Mouse (Mus musculus): ENCODE results near the gene B9d2. TPM values are rescaled to one million over a fixed set of nuclear protein-coding genes. Genes with fewer than 3 reads are reported as not detected.
A peak's percentile ranks its signal among the peaks of the same experiment; 100 is the strongest.

The B9d2 gene
- polyA plus RNA-seq, 2 experiments, result 25.1 to 28.1 TPM

- TF ChIP-seq POLR2A (IDR thresholded peaks at IDR 0.05; ENCODE audit: borderline replicate concordance, extremely low read depth, insufficient read depth, insufficient read length), result no peak
- no peaks in the 10 kb centered on the region for H3K9me3 ChIP-seq (ENCODE audit: control insufficient read depth, low read length)
- no peak for ATAC-seq (ENCODE audit: low FRiP score, low read depth)
- no peaks in the 10 kb centered on the region; the same call in 1 of the 2 replicates for H3K27me3 ChIP-seq (ENCODE audit: control insufficient read depth, insufficient read depth, low read length)
- 6% methylated on average over 27 of the region's 37 CpGs for WGBS
- H3K4me2 ChIP-seq (replicated peaks; ENCODE audit: low read depth, low read length, severe bottlenecking), result peak overlapping the region; percentile 43
- no peak overlapping the region for H3K27ac ChIP-seq (replicated peaks; ENCODE audit: low read depth, low read length)
- no peaks in the 10 kb centered on the region for H3K36me3 ChIP-seq (ENCODE audit: control insufficient read depth, insufficient read depth, low read length)
- 0 out of 2 replicates have a peak overlapping the region, but pooled peaks have one; percentile 25 for H3K9ac ChIP-seq (ENCODE audit: low read depth, low read length, severe bottlenecking)
- peaks cover 5% of the 10 kb centered on the region; the same call in 1 of the 2 replicates for H3K4me1 ChIP-seq (ENCODE audit: control insufficient read depth, insufficient read depth, low read length)
- DNase-seq (ENCODE audit: low spot score), result no peak
- peak overlapping the region; percentile 8; the same call in 1 of the 2 replicates for H3K4me3 ChIP-seq (replicated peaks; ENCODE audit: low read length)
Observed at GRCm38 (mm10) chr7:25704716-25705364, 24.3 kb downstream of the B9d2 start.

- no peaks in the 10 kb centered on the region; the same call in 1 of the 2 replicates for H3K27me3 ChIP-seq (ENCODE audit: control insufficient read depth, insufficient read depth, low read length)
- 70% methylated on average over 6 of the region's 6 CpGs for WGBS
- ATAC-seq (ENCODE audit: low FRiP score, low read depth), result no peak
Observed at GRCm38 (mm10) chr7:25705801-25706251, 25.2 kb downstream of the B9d2 start.

GRCm38 (mm10) chr7:25706578-25707170, 26.1 kb downstream of the B9d2 start:
- H3K4me1 ChIP-seq (ENCODE audit: control insufficient read depth, insufficient read depth, low read length), result peaks cover 19% of the 10 kb centered on the region
- ATAC-seq (ENCODE audit: low FRiP score, low read depth), result no peak
- no peak overlapping the region for H3K4me3 ChIP-seq (replicated peaks; ENCODE audit: low read length)
- H3K36me3 ChIP-seq (ENCODE audit: control insufficient read depth, insufficient read depth, low read length), result peaks cover 2% of the 10 kb centered on the region; the same call in 1 of the 2 replicates
- no peaks in the 10 kb centered on the region; the same call in 1 of the 2 replicates for H3K27me3 ChIP-seq (ENCODE audit: control insufficient read depth, insufficient read depth, low read length)
- 49% methylated on average over 7 of the region's 7 CpGs for WGBS
- no peaks in the 10 kb centered on the region for H3K9me3 ChIP-seq (ENCODE audit: control insufficient read depth, low read length)
- no peak for DNase-seq (ENCODE audit: low spot score)
- H3K4me2 ChIP-seq (replicated peaks; ENCODE audit: low read depth, low read length, severe bottlenecking), result no peak overlapping the region
- TF ChIP-seq POLR2A (IDR thresholded peaks at IDR 0.05; ENCODE audit: borderline replicate concordance, extremely low read depth, insufficient read depth, insufficient read length), result no peak
- no peak overlapping the region for H3K27ac ChIP-seq (replicated peaks; ENCODE audit: low read depth, low read length)
- H3K9ac ChIP-seq (ENCODE audit: low read depth, low read length, severe bottlenecking), result no peak overlapping the region

More at GRCm38 (mm10) chr7:25705801-25706251, 25.2 kb downstream of the B9d2 start:
- TF ChIP-seq POLR2A (IDR thresholded peaks at IDR 0.05; ENCODE audit: borderline replicate concordance, extremely low read depth, insufficient read depth, insufficient read length), result no peak
- H3K4me2 ChIP-seq (replicated peaks; ENCODE audit: low read depth, low read length, severe bottlenecking), result no peak overlapping the region
- H3K9me3 ChIP-seq (ENCODE audit: control insufficient read depth, low read length), result no peaks in the 10 kb centered on the region
- no peak for DNase-seq (ENCODE audit: low spot score)
- no peak overlapping the region for H3K27ac ChIP-seq (replicated peaks; ENCODE audit: low read depth, low read length)
- no peak overlapping the region for H3K9ac ChIP-seq (ENCODE audit: low read depth, low read length, severe bottlenecking)
- no peak overlapping the region for H3K4me3 ChIP-seq (replicated peaks; ENCODE audit: low read length)
- H3K36me3 ChIP-seq (ENCODE audit: control insufficient read depth, insufficient read depth, low read length), result no peaks in the 10 kb centered on the region
- peaks cover 11% of the 10 kb centered on the region for H3K4me1 ChIP-seq (ENCODE audit: control insufficient read depth, insufficient read depth, low read length)

GRCm38 (mm10) chr7:25707581-25708292, 27.2 kb downstream of the B9d2 start:
- H3K9me3 ChIP-seq (ENCODE audit: control insufficient read depth, low read length), result no peaks in the 10 kb centered on the region
- no peak overlapping the region for H3K27ac ChIP-seq (replicated peaks; ENCODE audit: low read depth, low read length)
- H3K36me3 ChIP-seq (ENCODE audit: control insufficient read depth, insufficient read depth, low read length), result peaks cover 9% of the 10 kb centered on the region
- WGBS, result 62% methylated on average over 13 of the region's 15 CpGs
- H3K4me3 ChIP-seq (replicated peaks; ENCODE audit: low read length), result no peak overlapping the region
- peaks cover 23% of the 10 kb centered on the region for H3K4me1 ChIP-seq (ENCODE audit: control insufficient read depth, insufficient read depth, low read length)
- no peak overlapping the region for H3K4me2 ChIP-seq (replicated peaks; ENCODE audit: low read depth, low read length, severe bottlenecking)
- TF ChIP-seq POLR2A (IDR thresholded peaks at IDR 0.05; ENCODE audit: borderline replicate concordance, extremely low read depth, insufficient read depth, insufficient read length), result no peak
- no peaks in the 10 kb centered on the region; the same call in 1 of the 2 replicates for H3K27me3 ChIP-seq (ENCODE audit: control insufficient read depth, insufficient read depth, low read length)
- ATAC-seq (ENCODE audit: low FRiP score, low read depth) (no peak), DNase-seq (ENCODE audit: low spot score) (no peak)
- H3K9ac ChIP-seq (ENCODE audit: low read depth, low read length, severe bottlenecking), result no peak overlapping the region

- TF ChIP-seq POLR2A (IDR thresholded peaks at IDR 0.05; ENCODE audit: borderline replicate concordance, extremely low read depth, insufficient read depth, insufficient read length), result no peak
- ATAC-seq (ENCODE audit: low FRiP score, low read depth) (no peak), DNase-seq (ENCODE audit: low spot score) (no peak)
- Histone ChIP-seq H3K9me3 (ENCODE audit: control insufficient read depth, low read length) (no peaks in the 10 kb centered on the region), H3K27me3 (ENCODE audit: control insufficient read depth, insufficient read depth, low read length) (no peaks in the 10 kb centered on the region), H3K9ac (ENCODE audit: low read depth, low read length, severe bottlenecking) (peak overlapping the region; percentile 34; the same call in 1 of the 2 replicates), H3K27ac (replicated peaks; ENCODE audit: low read depth, low read length) (no peak overlapping the region), H3K4me1 (ENCODE audit: control insufficient read depth, insufficient read depth, low read length) (peaks cover 23% of the 10 kb centered on the region), H3K4me2 (replicated peaks; ENCODE audit: low read depth, low read length, severe bottlenecking) (0 out of 2 replicates have a peak overlapping the region, but pooled peaks have one; percentile 25), H3K36me3 (ENCODE audit: control insufficient read depth, insufficient read depth, low read length) (peaks cover 31% of the 10 kb centered on the region), H3K4me3 (replicated peaks; ENCODE audit: low read length) (no peak overlapping the region)
- WGBS, result 20% methylated on average over 12 of the region's 12 CpGs
Observed at GRCm38 (mm10) chr7:25709961-25710360, 29.4 kb downstream of the B9d2 start.
